Mouse (Mus musculus): ENCODE data around the gene Pif1.

DNA sequence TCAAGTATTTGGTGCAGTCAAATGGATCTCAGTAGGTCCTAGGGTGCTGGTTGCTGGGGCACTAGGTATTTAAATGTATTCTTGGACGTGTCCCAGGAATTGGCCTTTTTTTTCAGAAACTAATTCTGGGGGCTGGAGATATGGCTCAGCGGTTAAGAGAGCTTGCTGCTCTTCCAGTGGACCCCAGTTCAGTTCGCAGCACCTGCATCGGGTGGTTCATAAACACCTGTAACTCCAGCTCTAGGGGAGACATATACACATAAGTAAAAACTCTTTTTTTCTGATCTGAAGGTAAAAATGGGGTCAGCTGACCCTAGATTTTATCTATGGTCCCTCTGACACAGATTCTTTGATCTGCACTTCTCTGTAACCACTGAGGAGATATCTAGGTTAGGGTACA lies 34.2 kb downstream of the Pif1 start:
- TF ChIP-seq CTCF (IDR thresholded peaks at IDR 0.05; ENCODE audit: control insufficient read depth, insufficient read depth, insufficient read length) (no peak), USF1 (IDR thresholded peaks at IDR 0.05; ENCODE audit: low read depth) (no peak), MAX (IDR thresholded peaks at IDR 0.05) (no peak), CEBPB (IDR thresholded peaks at IDR 0.05; ENCODE audit: low read depth) (no peak), MYOG (IDR thresholded peaks at IDR 0.05; ENCODE audit: control insufficient read depth, extremely low read depth, insufficient read length) (no peak), FOSL1 (IDR thresholded peaks at IDR 0.05; ENCODE audit: insufficient read depth, low read length, poor library complexity, severe bottlenecking) (no peak), MYOD1 (IDR thresholded peaks at IDR 0.05; ENCODE audit: control insufficient read depth, insufficient read length, low read depth) (no peak)

All from C2C12 (cell line).